Mouse (Mus musculus) layer of hippocampus, adult 8-10 months (tissue): ENCODE data around the gene Prkx. TPM values are rescaled to one million over a fixed set of nuclear protein-coding genes. Genes with fewer than 3 reads are reported as not detected.

Source experiments
- DNase-seq, 2 experiments: peaks; one replicate each; pipeline ENCODE4 v3.0.0; 2022; ENCODE audit warnings: low spot score in 2 of 2
- total RNA-seq, 4 experiments: library from RNA; stranded (reverse); gene quantifications; 2 replicates each; pipeline ENCODE4 v1.2.4; 2022

The Prkx gene
- total RNA-seq = 10 to 100 TPM; 12.2 to 13.5 (median 12.9) TPM

DNA sequence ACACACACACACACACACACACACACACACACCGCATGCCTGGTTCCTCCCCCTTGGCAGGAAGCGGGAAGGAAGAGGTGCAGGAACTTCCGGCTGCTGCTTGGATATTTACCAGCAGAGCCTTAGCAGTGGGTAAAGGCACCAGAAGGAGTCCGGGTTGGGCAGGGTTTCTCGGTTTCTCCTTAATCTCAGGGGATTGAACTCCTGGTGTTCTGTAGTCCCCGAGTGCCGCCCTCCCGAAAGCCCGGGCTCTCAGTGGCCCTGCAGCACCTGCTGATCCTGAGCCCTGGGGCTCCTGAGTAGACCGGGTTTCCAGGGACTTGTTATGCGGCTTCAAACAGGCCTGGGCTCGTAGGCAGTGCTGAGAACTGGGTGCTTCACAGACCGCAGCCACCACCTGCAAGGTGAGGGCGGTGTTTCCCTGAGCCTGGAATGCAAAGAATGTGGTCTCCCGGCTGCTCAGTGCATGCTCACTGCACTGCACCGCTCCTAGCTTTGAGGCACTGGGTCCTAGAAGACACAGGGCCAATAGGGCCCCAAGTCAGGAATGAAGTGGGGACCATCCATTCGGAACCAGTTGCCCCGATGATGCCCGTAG is at the start of gene Prkx:
Prkx (minus strand) TSS at position 41 of the 598 bp plus-strand sequence.
- no peak for DNase-seq

DNA sequence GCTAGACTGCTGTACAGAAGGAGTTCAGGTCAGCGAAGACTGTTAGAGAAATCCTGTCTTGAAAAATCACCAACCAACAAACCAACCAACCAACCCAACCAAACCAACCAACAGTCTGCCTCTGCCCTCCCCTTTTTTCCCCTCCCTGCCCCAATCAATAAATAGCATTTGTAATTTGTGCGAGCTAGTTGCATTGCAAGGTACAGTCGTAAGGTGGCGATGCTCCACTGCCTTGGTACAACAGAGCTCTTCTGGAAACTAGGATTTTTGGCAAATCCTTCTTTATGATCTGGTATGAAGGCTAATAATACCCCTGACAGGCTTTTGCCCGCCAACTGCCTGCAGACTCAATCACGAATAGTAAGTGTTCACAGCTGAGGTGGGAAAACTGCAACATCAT is 16.0 kb upstream of the Prkx start:
- DNase-seq = peak in 1 of 2 experiments; percentile 6

GRCm38 (mm10) chrX:77810608-77811206 is 14.6 kb upstream of the Prkx start:
- peak; percentile 53 to 72 for DNase-seq

DNA sequence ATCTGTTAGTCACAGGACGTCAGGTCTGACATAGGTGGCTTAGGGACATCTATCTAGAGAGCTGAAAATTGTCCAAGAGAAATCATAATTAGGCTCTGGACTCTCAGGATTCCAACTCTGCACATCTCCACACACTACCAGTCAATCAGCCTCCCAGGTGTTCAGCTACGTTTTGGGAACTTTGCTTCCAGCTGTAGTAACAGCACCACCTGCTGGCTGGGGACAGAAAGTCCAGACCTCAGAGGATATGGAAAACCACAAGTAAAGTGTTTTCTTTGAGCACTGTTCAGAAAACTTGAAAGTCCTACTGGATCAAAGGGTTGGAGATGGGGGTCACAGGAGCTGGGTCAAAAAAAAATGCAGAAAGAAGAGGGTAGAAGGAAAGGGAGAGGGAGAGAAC is 12.5 kb upstream of the Prkx start:
- no peak for DNase-seq

DNA sequence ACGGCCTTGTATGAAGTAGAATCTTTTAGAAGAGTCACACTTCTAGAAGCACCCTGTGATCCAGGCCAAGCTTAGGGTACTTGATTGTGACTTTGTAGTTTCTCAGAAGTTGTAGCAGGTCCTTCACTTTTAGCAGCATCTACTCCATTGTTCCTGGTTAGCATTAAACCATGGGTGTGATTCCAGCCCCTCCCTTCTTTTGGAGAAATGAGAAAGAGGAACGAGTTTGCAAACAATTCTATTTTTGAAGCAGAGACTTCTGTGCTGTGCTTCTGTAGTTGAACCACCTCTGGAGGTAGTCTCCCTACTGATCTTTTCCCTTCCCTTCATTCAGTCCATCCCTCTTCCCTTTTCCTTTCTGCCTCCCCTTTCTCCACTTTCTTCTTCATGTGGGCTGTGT is 6.2 kb upstream of the Prkx start:
- no peak for DNase-seq

DNA sequence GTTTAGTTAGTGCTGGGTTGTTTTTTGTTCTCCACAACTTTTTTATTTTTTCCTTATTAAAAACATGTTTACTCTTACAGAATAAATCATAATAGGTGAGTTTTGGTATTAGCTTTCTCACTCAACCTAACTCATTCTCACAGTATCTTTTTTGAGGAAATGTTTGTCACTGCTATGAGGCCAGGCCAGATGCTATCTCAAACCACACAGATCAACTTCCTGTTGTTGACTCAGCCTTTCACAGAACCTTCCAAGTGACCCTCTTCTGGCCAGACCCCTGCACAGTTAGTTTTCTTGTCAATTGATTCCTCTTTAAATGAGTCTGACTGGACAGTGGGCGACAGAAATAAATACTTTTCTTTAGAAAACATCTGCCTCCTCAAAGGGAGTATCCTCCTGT is 5.5 kb upstream of the Prkx start:
- no peak for DNase-seq

DNA sequence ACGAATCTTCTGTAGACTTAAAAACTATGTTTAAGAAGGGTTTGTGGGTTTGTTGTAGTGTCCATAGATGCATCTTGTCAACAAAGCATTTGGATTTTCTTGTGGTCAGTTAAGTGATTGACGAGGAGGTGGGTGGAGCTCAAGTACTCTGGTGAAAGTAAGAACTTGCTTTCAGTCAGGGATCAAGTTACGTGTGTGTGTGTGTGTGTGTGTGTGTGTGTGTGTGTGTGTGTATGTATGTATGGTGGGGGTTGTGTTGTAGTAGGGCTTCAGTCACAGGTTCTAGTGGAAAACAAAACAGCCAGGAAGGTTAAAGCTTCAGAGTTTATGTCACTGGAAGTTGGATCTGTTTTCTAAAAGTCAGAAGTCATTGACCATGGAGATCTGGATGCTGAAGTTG is 3.5 kb upstream of the Prkx start:
- no peak for DNase-seq

DNA sequence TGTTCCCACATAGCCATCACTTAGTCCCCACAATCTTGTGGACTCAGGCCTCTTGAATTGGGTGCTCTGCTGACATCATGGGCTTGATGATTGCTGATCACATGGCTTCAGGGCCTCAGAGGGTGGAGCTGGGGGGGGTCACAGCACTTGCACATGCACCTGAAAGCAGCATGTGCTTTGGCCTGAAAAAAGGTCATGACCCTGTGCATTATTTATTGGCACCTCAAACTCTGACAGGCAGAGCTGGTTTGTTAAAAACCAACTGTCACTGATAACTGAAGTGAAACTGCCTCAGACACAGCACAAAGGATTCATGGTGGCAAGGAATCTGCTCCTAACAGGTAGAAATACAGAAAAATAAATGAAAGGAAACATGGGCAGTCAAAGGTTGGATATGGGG is 1.7 kb upstream of the Prkx start:
- DNase-seq = no peak

- no peak for DNase-seq
These were observed 838 bp upstream of the Prkx start for GRCm38 (mm10) chrX:77796916-77797315.

- peak; percentile 86 to 87 for DNase-seq
These were observed 262 bp downstream of the Prkx start for GRCm38 (mm10) chrX:77795858-77796174.

DNA sequence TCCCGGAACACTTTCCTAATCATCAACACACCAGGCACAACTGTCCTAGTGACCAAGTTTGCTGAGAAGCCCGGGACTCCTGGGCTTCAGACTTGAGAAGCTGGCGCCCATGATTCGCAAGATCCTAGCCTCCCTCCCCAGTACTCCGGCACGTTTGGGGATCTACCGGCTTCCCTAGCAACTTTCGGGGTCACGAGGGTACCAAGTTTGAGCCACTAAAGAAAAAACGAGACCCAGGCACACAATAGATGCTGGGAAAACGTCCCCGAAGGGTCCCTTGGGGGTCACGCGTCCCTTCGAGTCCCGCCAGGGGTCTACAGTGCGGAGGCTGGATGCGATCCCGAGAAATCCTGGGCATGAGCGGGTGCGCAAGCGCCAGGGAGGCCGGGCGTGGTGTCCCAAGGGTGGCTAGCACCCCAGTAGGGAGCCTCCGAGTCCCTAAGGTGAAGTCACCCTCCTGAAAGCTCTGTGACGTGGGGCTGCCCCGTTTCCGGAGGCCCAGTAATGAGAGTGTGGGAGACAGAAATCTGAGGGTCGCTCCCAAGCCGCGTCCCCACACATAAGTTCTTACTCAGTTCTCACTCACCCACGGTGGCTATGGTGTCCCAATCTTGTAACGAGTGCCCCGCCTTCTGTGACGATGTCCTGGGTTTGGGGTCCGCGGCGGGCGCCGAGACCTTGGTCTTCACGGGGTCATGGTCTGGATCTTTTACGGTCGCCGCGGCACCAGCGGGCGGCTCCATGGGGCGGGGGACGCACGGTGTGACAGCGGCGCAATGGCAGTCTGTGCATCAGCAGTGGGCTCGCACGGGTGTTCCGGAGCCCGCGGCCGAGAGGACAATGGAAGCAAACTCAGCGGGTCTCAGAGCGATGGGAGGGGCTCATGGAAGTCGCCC is 868 bp downstream of the Prkx start:
- DNase-seq = peak in 1 of 2 experiments; percentile 20

DNA sequence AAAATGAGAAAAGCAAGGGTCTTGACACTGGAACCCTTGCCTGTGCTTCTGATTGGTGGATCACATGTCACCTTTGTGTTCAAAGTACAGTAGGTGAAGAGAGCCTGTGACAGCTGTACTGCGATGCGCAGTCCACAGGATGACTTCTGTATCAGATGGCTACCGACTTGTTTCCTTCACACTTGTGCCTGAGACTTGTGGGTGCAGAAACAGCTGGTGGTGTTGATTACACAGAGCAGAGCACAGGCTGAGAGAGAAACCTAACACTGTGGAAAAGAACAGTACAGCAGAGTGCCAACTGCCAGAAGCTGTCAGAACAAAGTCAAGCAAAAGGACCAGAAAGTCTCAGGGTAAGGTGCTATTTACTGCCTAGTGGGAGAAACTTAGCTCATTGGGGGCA is 7.4 kb downstream of the Prkx start:
- peak in 1 of 2 experiments; percentile 7 for DNase-seq

- no peak for DNase-seq
These were observed 9.7 kb downstream of the Prkx start for GRCm38 (mm10) chrX:77786354-77786753.

DNA sequence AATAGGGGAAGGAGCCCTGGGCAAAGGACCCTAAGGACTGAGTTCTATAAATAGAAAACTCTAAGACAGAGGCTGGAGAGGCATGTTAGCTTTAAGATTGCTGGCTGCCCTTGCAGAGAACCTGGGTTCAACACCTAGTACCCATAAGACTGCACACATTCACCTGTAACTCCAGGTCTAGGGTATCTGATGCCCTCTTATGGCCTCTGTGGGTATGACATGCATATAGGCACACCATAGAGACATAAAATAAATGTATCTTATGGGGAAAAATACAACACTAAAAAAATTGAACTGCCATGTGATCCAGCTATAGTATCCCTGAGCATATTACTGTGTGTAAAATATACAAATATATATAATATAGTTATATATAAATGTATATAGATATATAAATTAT is 18.3 kb downstream of the Prkx start:
- DNase-seq = no peak

GRCm38 (mm10) chrX:77765153-77765552 is 30.9 kb downstream of the Prkx start:
- DNase-seq = no peak

- no peak for DNase-seq
These were observed 51.8 kb downstream of the Prkx start for GRCm38 (mm10) chrX:77744260-77744659.

- DNase-seq = no peak
These were observed 54.7 kb downstream of the Prkx start for GRCm38 (mm10) chrX:77741383-77741782.

DNA sequence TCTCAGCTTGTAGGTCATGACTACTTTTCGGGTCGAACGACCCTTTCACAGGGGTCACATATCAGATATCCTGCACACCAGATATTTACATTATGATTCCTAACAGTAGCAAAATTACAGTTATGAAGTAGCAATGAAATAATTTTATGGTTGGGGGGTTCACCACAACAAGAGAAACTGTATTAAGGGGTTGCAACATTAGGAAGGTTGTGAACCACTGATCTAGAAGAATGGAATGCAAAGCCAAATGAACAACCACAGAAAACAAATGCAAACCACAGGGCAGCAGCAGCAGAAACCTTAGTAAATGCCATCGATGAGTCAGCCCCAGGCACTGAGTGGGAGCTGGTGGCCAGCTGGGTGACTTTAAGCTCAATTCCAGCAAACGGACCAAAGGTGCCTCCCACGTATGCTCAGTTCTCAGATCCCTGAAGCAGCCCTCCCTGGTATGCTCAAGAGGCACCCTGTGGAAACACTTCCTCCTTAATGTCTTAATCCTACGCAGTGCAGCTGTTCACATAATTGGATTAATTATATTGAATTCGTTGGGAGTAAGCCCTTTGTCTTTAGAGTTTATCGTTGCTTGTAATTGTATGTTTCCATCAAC is 62.0 kb downstream of the Prkx start:
- DNase-seq = no peak

DNA sequence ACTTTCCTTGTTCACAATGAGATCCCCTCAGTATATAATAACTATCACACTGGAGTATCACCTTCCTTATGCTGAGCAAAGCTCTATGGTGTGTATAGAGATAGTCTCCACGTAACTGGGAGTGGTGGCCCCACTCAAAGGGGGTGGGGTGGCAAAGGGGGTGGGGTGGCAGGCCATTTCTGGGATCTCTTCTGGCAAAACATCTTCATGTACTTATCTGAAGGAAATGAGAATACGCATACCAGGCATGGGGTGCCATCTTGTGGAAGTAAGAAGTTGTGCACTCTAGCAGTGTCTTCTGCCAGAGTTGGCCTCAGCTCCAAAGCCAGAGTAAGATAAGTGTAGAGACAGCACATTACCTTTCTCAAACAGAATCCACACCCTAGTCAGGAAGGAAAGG is 75.8 kb downstream of the Prkx start:
- peak; percentile 6 to 9 for DNase-seq
